Mouse (Mus musculus): ENCODE measurements around the gene Sirt3. TPM values are rescaled to one million over a fixed set of nuclear protein-coding genes. Genes with fewer than 3 reads are reported as not detected.

Gene Sirt3
- polyA plus RNA-seq, 1 experiment from 2014 or later: 23.6 TPM

- H3K36me3 ChIP-seq (ENCODE audit: control insufficient read depth, insufficient read depth): no peaks in the 10 kb centered on the region
- H3K27me3 ChIP-seq (ENCODE audit: control insufficient read depth, insufficient read depth, low read depth, low read length): no peaks in the 10 kb centered on the region
- H3K4me1 ChIP-seq (ENCODE audit: control insufficient read depth, low read depth, low read length): peaks cover 4% of the 10 kb centered on the region
- no peak overlapping the region for H3K4me3 ChIP-seq (ENCODE audit: low read depth, low read length)
- peak overlapping the region; percentile 67; the same call in 1 of the 2 replicates for H3K27ac ChIP-seq (ENCODE audit: low read length)
- H3K4me2 ChIP-seq (ENCODE audit: low read depth, low read length): no peak overlapping the region
- ATAC-seq (ENCODE audit: low read depth): no peak
- 63% methylated on average over 8 of the region's 8 CpGs for WGBS (ENCODE audit: insufficient replicate concordance)
- H3K9ac ChIP-seq (ENCODE audit: low read depth, low read length): no peak overlapping the region
- H3K9me3 ChIP-seq (replicated peaks; ENCODE audit: control insufficient read depth, low read length): no peaks in the 10 kb centered on the region
Measured at GRCm38 (mm10) chr7:140914031-140914690, 32.1 kb upstream of the Sirt3 start.

- Histone ChIP-seq H3K36me3 (ENCODE audit: control insufficient read depth, insufficient read depth) (no peaks in the 10 kb centered on the region), H3K4me1 (ENCODE audit: control insufficient read depth, low read depth, low read length) (peaks cover 4% of the 10 kb centered on the region), H3K4me2 (ENCODE audit: low read depth, low read length) (no peak overlapping the region), H3K9ac (ENCODE audit: low read depth, low read length) (no peak overlapping the region), H3K9me3 (replicated peaks; ENCODE audit: control insufficient read depth, low read length) (no peaks in the 10 kb centered on the region), H3K27me3 (ENCODE audit: control insufficient read depth, insufficient read depth, low read depth, low read length) (no peaks in the 10 kb centered on the region), H3K4me3 (ENCODE audit: low read depth, low read length) (no peak overlapping the region), H3K27ac (ENCODE audit: low read length) (peak overlapping the region; percentile 67)
- peak; percentile 47 for ATAC-seq (ENCODE audit: low read depth)
- WGBS (ENCODE audit: insufficient replicate concordance): 55% methylated on average over 5 of the region's 5 CpGs
Measured at GRCm38 (mm10) chr7:140912846-140913482, 30.9 kb upstream of the Sirt3 start.

- Histone ChIP-seq H3K27ac (ENCODE audit: low read length) (peak overlapping the region; percentile 67), H3K27me3 (ENCODE audit: control insufficient read depth, insufficient read depth, low read depth, low read length) (no peaks in the 10 kb centered on the region), H3K9ac (ENCODE audit: low read depth, low read length) (no peak overlapping the region), H3K36me3 (ENCODE audit: control insufficient read depth, insufficient read depth) (no peaks in the 10 kb centered on the region), H3K4me3 (ENCODE audit: low read depth, low read length) (no peak overlapping the region), H3K9me3 (replicated peaks; ENCODE audit: control insufficient read depth, low read length) (no peaks in the 10 kb centered on the region), H3K4me1 (ENCODE audit: control insufficient read depth, low read depth, low read length) (peaks cover 4% of the 10 kb centered on the region), H3K4me2 (ENCODE audit: low read depth, low read length) (no peak overlapping the region)
- WGBS (ENCODE audit: insufficient replicate concordance): 37% methylated on average over 3 of the region's 3 CpGs
- no peak for ATAC-seq (ENCODE audit: low read depth)
Measured at GRCm38 (mm10) chr7:140912293-140912692, 30.2 kb upstream of the Sirt3 start.

- H3K27ac ChIP-seq (ENCODE audit: low read length): peak overlapping the region; percentile 48
- peak overlapping the region; percentile 34 for H3K4me3 ChIP-seq (ENCODE audit: low read depth, low read length)
- ATAC-seq (ENCODE audit: low read depth): peak; percentile 63
- WGBS (ENCODE audit: insufficient replicate concordance): 3% methylated on average over 19 of the region's 19 CpGs
- H3K9ac ChIP-seq (ENCODE audit: low read depth, low read length): no peak overlapping the region
- H3K9me3 ChIP-seq (replicated peaks; ENCODE audit: control insufficient read depth, low read length): no peaks in the 10 kb centered on the region
- no peaks in the 10 kb centered on the region for H3K27me3 ChIP-seq (ENCODE audit: control insufficient read depth, insufficient read depth, low read depth, low read length)
- H3K36me3 ChIP-seq (ENCODE audit: control insufficient read depth, insufficient read depth): no peaks in the 10 kb centered on the region
- H3K4me1 ChIP-seq (ENCODE audit: control insufficient read depth, low read depth, low read length): peaks cover 2% of the 10 kb centered on the region
- H3K4me2 ChIP-seq (ENCODE audit: low read depth, low read length): peak overlapping the region; percentile 48
Measured at GRCm38 (mm10) chr7:140908634-140909107, 26.6 kb upstream of the Sirt3 start.

GRCm38 (mm10) chr7:140908181-140908580 is 26.1 kb upstream of the Sirt3 start:
- Histone ChIP-seq H3K27ac (ENCODE audit: low read length) (peak overlapping the region; percentile 48), H3K27me3 (ENCODE audit: control insufficient read depth, insufficient read depth, low read depth, low read length) (no peaks in the 10 kb centered on the region), H3K36me3 (ENCODE audit: control insufficient read depth, insufficient read depth) (no peaks in the 10 kb centered on the region), H3K9me3 (replicated peaks; ENCODE audit: control insufficient read depth, low read length) (no peaks in the 10 kb centered on the region), H3K4me3 (ENCODE audit: low read depth, low read length) (no peak overlapping the region), H3K4me2 (ENCODE audit: low read depth, low read length) (peak overlapping the region; percentile 0; the same call in 1 of the 2 replicates), H3K4me1 (ENCODE audit: control insufficient read depth, low read depth, low read length) (0 out of 2 replicates have a peak, but pooled peaks cover 2% of the 10 kb centered on the region), H3K9ac (ENCODE audit: low read depth, low read length) (no peak overlapping the region)
- 39% methylated on average over 7 of the region's 7 CpGs for WGBS (ENCODE audit: insufficient replicate concordance)
- peak; percentile 52 for ATAC-seq (ENCODE audit: low read depth)

- no peak for ATAC-seq (ENCODE audit: low read depth)
- no peak overlapping the region for H3K9ac ChIP-seq (ENCODE audit: low read depth, low read length)
Measured at GRCm38 (mm10) chr7:140907697-140908096, 25.6 kb upstream of the Sirt3 start.

GRCm38 (mm10) chr7:140907131-140907530 is 25.0 kb upstream of the Sirt3 start:
- no peaks in the 10 kb centered on the region for H3K27me3 ChIP-seq (ENCODE audit: control insufficient read depth, insufficient read depth, low read depth, low read length)
- H3K9ac ChIP-seq (ENCODE audit: low read depth, low read length): no peak overlapping the region
- no peaks in the 10 kb centered on the region for H3K36me3 ChIP-seq (ENCODE audit: control insufficient read depth, insufficient read depth)
- H3K4me1 ChIP-seq (ENCODE audit: control insufficient read depth, low read depth, low read length): 0 out of 2 replicates have a peak, but pooled peaks cover 2% of the 10 kb centered on the region
- no peak overlapping the region; the same call in 1 of the 2 replicates for H3K27ac ChIP-seq (ENCODE audit: low read length)
- ATAC-seq (ENCODE audit: low read depth): no peak
- no peak overlapping the region for H3K4me2 ChIP-seq (ENCODE audit: low read depth, low read length)
- no peaks in the 10 kb centered on the region for H3K9me3 ChIP-seq (replicated peaks; ENCODE audit: control insufficient read depth, low read length)
- 63% methylated on average over 13 of the region's 13 CpGs for WGBS (ENCODE audit: insufficient replicate concordance)
- H3K4me3 ChIP-seq (ENCODE audit: low read depth, low read length): 0 out of 2 replicates have a peak overlapping the region, but pooled peaks have one; percentile 8

More at GRCm38 (mm10) chr7:140907697-140908096, 25.6 kb upstream of the Sirt3 start:
- no peak overlapping the region for H3K4me3 ChIP-seq (ENCODE audit: low read depth, low read length)
- 0 out of 2 replicates have a peak, but pooled peaks cover 2% of the 10 kb centered on the region for H3K4me1 ChIP-seq (ENCODE audit: control insufficient read depth, low read depth, low read length)
- no peaks in the 10 kb centered on the region for H3K9me3 ChIP-seq (replicated peaks; ENCODE audit: control insufficient read depth, low read length)
- 67% methylated on average over 7 of the region's 7 CpGs for WGBS (ENCODE audit: insufficient replicate concordance)
- H3K27ac ChIP-seq (ENCODE audit: low read length): peak overlapping the region; percentile 48
- peak overlapping the region; percentile 0; the same call in 1 of the 2 replicates for H3K4me2 ChIP-seq (ENCODE audit: low read depth, low read length)
- H3K36me3 ChIP-seq (ENCODE audit: control insufficient read depth, insufficient read depth): no peaks in the 10 kb centered on the region
- no peaks in the 10 kb centered on the region for H3K27me3 ChIP-seq (ENCODE audit: control insufficient read depth, insufficient read depth, low read depth, low read length)

GRCm38 (mm10) chr7:140905642-140906081 is 23.6 kb upstream of the Sirt3 start:
- ATAC-seq (ENCODE audit: low read depth): peak; percentile 65
- Histone ChIP-seq H3K9me3 (replicated peaks; ENCODE audit: control insufficient read depth, low read length) (no peaks in the 10 kb centered on the region), H3K4me2 (ENCODE audit: low read depth, low read length) (peak overlapping the region; percentile 21; the same call in 1 of the 2 replicates), H3K27me3 (ENCODE audit: control insufficient read depth, insufficient read depth, low read depth, low read length) (no peaks in the 10 kb centered on the region), H3K9ac (ENCODE audit: low read depth, low read length) (no peak overlapping the region; the same call in 1 of the 2 replicates), H3K4me3 (ENCODE audit: low read depth, low read length) (peak overlapping the region; percentile 46), H3K4me1 (ENCODE audit: control insufficient read depth, low read depth, low read length) (0 out of 2 replicates have a peak, but pooled peaks cover 2% of the 10 kb centered on the region), H3K36me3 (ENCODE audit: control insufficient read depth, insufficient read depth) (no peaks in the 10 kb centered on the region), H3K27ac (ENCODE audit: low read length) (peak overlapping the region; percentile 62)
- 15% methylated on average over 2 of the region's 2 CpGs for WGBS (ENCODE audit: insufficient replicate concordance)
